Mouse (Mus musculus) liver, embryonic 14.5 days (tissue): ENCODE results near the gene Acox1.

ENCODE experiments used
- CTCF ChIP-seq: IDR thresholded peaks from 2 replicates; pipeline ENCODE4 v1.5.1; 2016; ENCODE audit warnings: antibody characterized with exemption, low read depth, control low read depth
- EP300 ChIP-seq: IDR thresholded peaks from 2 replicates; pipeline ENCODE4 v1.6.1; 2016; ENCODE audit warnings: antibody characterized with exemption, low read depth

GRCm38 (mm10) chr11:116247502-116248222 lies 48.8 kb upstream of the Acox1 start:
- TF ChIP-seq CTCF = no peak
- TF ChIP-seq EP300 = no peak
